Comparison of ENCODE assay signal across 8 mouse cellular contexts in genomic region chr12:71830607-71831257, GRCm38 (mm10). TPM values are rescaled to one million over a fixed set of nuclear protein-coding genes. Genes with fewer than 3 reads are reported as not detected.
DNase-seq lines count a peak whose midpoint lies in the region; ATAC-seq lines count a peak whose summit lies in the region.

TSS of gene Daam1 (plus strand) at chr12:71831078.

- under 1% methylated on average over 35 of the region's 35 CpGs for WGBS in hindbrain, embryonic 16.5 days
- 2% methylated on average over 29 of the region's 35 CpGs for WGBS in macrophage (ENCODE audit: missing documents)

- H3K27ac ChIP-seq in hindbrain, embryonic 16.5 days (ENCODE audit: low read depth, low read length): peak within 1 kb of the TSS; percentile 97
- no peak within 1 kb of the TSS for H3K27ac ChIP-seq in macrophage

- peaks cover 29% of the 10 kb centered on the region for H3K4me1 ChIP-seq in hindbrain, embryonic 16.5 days (ENCODE audit: control insufficient read depth, insufficient read depth, low read depth, low read length)

- H3K9ac ChIP-seq in hindbrain, embryonic 16.5 days (ENCODE audit: low read depth, low read length): peak within 1 kb of the TSS; percentile 98

- H3K79me2 ChIP-seq in macrophage (ENCODE audit: inconsistent target): peaks cover 41% of the 10 kb centered on the region

- ATAC-seq in hindbrain, embryonic 16.5 days: peak; percentile 100

- H3K27me3 ChIP-seq in hindbrain, embryonic 16.5 days (replicated peaks; ENCODE audit: control insufficient read depth, insufficient read depth, low read length): no peaks in the 10 kb centered on the region

- H3K9me3 ChIP-seq in hindbrain, embryonic 16.5 days (ENCODE audit: control insufficient read depth, low read length): no peaks in the 10 kb centered on the region

- H3K4me2 ChIP-seq in hindbrain, embryonic 16.5 days (ENCODE audit: low read length): peak within 1 kb of the TSS; percentile 66

- H3K4me3 ChIP-seq in hindbrain, embryonic 16.5 days (ENCODE audit: low read length): peak within 1 kb of the TSS; percentile 97
- peak within 1 kb of the TSS; percentile 56 for H3K4me3 ChIP-seq in macrophage (ENCODE audit: inconsistent target)

- no peaks in the 10 kb centered on the region for H3K36me3 ChIP-seq in hindbrain, embryonic 16.5 days (ENCODE audit: control insufficient read depth, insufficient read depth, low read length)
- H3K36me3 ChIP-seq in macrophage (ENCODE audit: inconsistent target): no peaks in the 10 kb centered on the region

- DNase-seq in WW6 (ENCODE audit: low read depth, low spot score): peak; percentile 89
- peak; percentile 67 to 84 for DNase-seq in cerebellum, postnatal 4 days (ENCODE audit: low spot score in 2 of 2)
- peak; percentile 94 for DNase-seq in gastrocnemius, adult 18-20 months (ENCODE audit: low spot score)
- DNase-seq in left cerebral cortex, adult 18-20 months (ENCODE audit: low spot score in 2 of 2): peak; percentile 91 to 94
- DNase-seq in right cerebral cortex, adult 18-20 months: peak; percentile 97
- peak; percentile 69 for DNase-seq in urinary bladder, postnatal 10 days (ENCODE audit: low spot score)

RNA-seq across cellular contexts. Expression of gene Daam1, which starts in this region (rescaled TPM):
- total RNA-seq in gastrocnemius, adult 18-20 months (2021): 10 to 100 TPM in 1 of 2 experiments, 1 to 10 TPM in 1; 9.5 to 11.7 TPM
- 26.6 and 28.4 TPM in 2 replicates for polyA plus RNA-seq in hindbrain, embryonic 16.5 days (2015; fragmentation: Nextera tagmentation; extraction: Ambion mirVana)
- total RNA-seq in left cerebral cortex, adult 18-20 months (2021): 10 to 100 TPM; 47.7 to 49.6 TPM
- total RNA-seq in macrophage (2018; cell fraction: chromatin; rRNA removed): 100 to 1,000 TPM in 1 of 26 experiments, 10 to 100 TPM in 25; 23.6 to 164 (median 36.9) TPM
- total RNA-seq in macrophage (2018; cell fraction: cytosol; rRNA removed): 10 to 100 TPM in 17 of 26 experiments, 1 to 10 TPM in 9; 8.7 to 17.1 (median 11.3) TPM
- total RNA-seq in macrophage (2018; cell fraction: nucleus; rRNA removed): 100 to 1,000 TPM in 1 of 26 experiments, 10 to 100 TPM in 25; 18.9 to 136 (median 25.2) TPM
- 6.5 to 9.8 TPM (median 6.7 TPM) in 3 replicates for polyA plus RNA-seq in macrophage (2018)
